Mouse (Mus musculus): ENCODE results near the gene Etv6. TPM values are rescaled to one million over a fixed set of nuclear protein-coding genes. Genes with fewer than 3 reads are reported as not detected.
A peak's percentile ranks its signal among the peaks of the same experiment; 100 is the strongest.

Gene Etv6
- total and polyA plus RNA-seq, 2 experiments from 2014 or later, result 3.0 to 7.1 TPM

DNA sequence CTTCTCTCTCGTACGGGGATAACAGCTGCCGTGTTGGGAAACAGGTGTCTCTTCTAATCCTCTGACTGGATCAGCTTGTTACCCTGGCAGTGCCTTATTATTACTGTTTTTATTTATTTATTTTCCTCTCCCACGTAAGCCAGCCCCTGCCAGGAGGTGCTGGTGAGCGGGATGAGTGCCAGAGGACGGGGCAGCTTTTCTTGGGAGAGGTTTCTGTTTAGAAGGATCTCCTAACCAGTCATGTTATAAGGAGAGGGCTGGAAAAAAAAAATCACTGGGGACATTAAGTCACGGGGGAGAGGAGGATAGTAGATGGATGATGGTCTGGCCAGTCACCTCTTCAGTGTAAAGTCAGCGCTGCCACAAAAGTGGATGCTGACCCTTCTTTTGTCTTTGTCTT lies 15.0 kb downstream of the Etv6 start:
- H3K9ac ChIP-seq, result no peak overlapping the region
- H3K4me2 ChIP-seq (ENCODE audit: low read depth), result no peak overlapping the region
- no peaks in the 10 kb centered on the region for H3K27me3 ChIP-seq (ENCODE audit: insufficient read depth, low read length)
- no peak overlapping the region for H3K27ac ChIP-seq (ENCODE audit: low read depth, low read length)
- no peaks in the 10 kb centered on the region for H3K9me3 ChIP-seq (ENCODE audit: low read length)
- H3K4me3 ChIP-seq (ENCODE audit: low read depth, low read length), result no peak overlapping the region
- no peak for DNase-seq
- TF ChIP-seq CTCF (IDR thresholded peaks at IDR 0.05; ENCODE audit: low read depth), result no peak
- H3K4me1 ChIP-seq (ENCODE audit: insufficient read depth), result no peaks in the 10 kb centered on the region
- no peaks in the 10 kb centered on the region for H3K36me3 ChIP-seq (ENCODE audit: insufficient read depth)
- WGBS, result 70% methylated on average over 8 of the region's 8 CpGs
- 0 out of 2 replicates have a peak, but pooled peaks have one; percentile 23 for ATAC-seq

DNA sequence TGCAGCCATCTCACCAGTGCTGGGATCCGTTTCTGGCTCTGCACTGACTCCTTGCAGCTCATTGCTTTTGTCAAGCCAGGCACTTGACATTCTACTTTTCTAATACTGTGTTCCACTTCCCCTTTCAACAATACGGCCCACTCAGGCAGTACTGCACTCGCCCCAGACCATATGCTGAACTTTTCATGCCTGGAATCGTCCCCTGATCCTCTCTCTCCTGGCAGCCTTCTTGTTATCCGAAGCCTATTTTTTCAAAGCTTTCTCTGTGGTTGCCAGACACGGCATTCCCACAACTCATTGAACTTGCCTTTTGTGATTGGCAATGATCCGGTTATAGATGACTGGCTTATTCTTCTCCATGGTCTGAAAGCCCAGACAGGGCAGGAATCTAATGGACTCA lies 16.4 kb downstream of the Etv6 start:
- no peaks in the 10 kb centered on the region for H3K27me3 ChIP-seq (ENCODE audit: insufficient read depth, low read length)
- H3K9ac ChIP-seq, result no peak overlapping the region
- ATAC-seq (peak; percentile 53), DNase-seq (no peak)
- no peaks in the 10 kb centered on the region for H3K36me3 ChIP-seq (ENCODE audit: insufficient read depth)
- no peaks in the 10 kb centered on the region for H3K9me3 ChIP-seq (ENCODE audit: low read length)
- H3K4me2 ChIP-seq (ENCODE audit: low read depth), result no peak overlapping the region
- TF ChIP-seq CTCF (IDR thresholded peaks at IDR 0.05; ENCODE audit: low read depth), result no peak
- no peak overlapping the region for H3K4me3 ChIP-seq (ENCODE audit: low read depth, low read length)
- no peaks in the 10 kb centered on the region for H3K4me1 ChIP-seq (ENCODE audit: insufficient read depth)
- no peak overlapping the region for H3K27ac ChIP-seq (ENCODE audit: low read depth, low read length)
- WGBS, result 42% methylated on average over 7 of the region's 7 CpGs

DNA sequence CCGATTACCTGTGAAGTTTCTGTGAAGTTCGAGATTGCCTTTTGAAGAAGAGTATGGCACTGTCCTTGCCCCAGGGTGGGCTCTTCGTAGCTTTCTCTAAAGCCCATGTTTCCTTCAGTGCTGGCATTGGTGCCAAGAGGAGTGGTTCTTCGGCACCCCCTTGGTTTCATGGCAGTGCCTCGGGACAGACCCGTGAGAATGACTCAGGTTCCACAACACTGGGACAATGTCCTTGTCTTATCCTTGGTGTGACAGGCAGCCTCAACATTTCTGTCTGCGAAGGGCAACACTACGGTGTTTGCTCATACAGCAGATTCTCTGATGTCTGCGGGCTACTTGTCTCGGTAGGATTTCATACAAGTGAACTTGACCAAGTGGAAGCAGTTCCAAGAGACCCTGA lies 17.6 kb downstream of the Etv6 start:
- H3K4me2 ChIP-seq (ENCODE audit: low read depth), result no peak overlapping the region
- no peaks in the 10 kb centered on the region for H3K4me1 ChIP-seq (ENCODE audit: insufficient read depth)
- H3K27me3 ChIP-seq (ENCODE audit: insufficient read depth, low read length), result no peaks in the 10 kb centered on the region
- no peak for ATAC-seq
- no peak for TF ChIP-seq CTCF (IDR thresholded peaks at IDR 0.05; ENCODE audit: low read depth)
- no peaks in the 10 kb centered on the region for H3K36me3 ChIP-seq (ENCODE audit: insufficient read depth)
- no peak overlapping the region for H3K27ac ChIP-seq (ENCODE audit: low read depth, low read length)
- no peak overlapping the region for H3K4me3 ChIP-seq (ENCODE audit: low read depth, low read length)
- H3K9ac ChIP-seq, result no peak overlapping the region
- 91% methylated on average over 10 of the region's 10 CpGs for WGBS
- no peak for DNase-seq
- no peaks in the 10 kb centered on the region for H3K9me3 ChIP-seq (ENCODE audit: low read length)

DNA sequence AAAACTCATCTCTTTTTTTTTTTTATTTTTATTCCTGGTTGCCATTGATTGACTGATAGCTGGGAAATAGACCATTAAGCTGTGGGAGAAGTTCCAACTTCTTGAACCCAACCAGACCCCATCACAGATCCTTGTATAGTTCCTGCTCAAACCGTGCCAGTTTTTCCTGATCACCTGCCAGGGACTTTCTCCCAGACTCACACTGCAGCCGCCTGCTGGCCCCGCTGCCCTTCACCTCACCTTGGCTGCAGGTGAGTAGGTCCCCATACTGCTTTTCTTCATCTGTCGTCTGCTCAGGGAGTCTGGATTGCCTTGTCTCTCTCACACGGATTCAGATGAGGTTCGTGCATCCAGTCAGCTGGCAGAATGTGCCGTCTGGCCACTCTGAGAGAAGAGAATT lies 18.1 kb downstream of the Etv6 start:
- no peaks in the 10 kb centered on the region for H3K9me3 ChIP-seq (ENCODE audit: low read length)
- no peaks in the 10 kb centered on the region for H3K36me3 ChIP-seq (ENCODE audit: insufficient read depth)
- DNase-seq (no peak), ATAC-seq (no peak)
- 78% methylated on average over 7 of the region's 7 CpGs for WGBS
- H3K9ac ChIP-seq, result no peak overlapping the region
- no peaks in the 10 kb centered on the region for H3K27me3 ChIP-seq (ENCODE audit: insufficient read depth, low read length)
- TF ChIP-seq CTCF (IDR thresholded peaks at IDR 0.05; ENCODE audit: low read depth), result no peak
- H3K4me3 ChIP-seq (ENCODE audit: low read depth, low read length), result no peak overlapping the region
- H3K27ac ChIP-seq (ENCODE audit: low read depth, low read length), result no peak overlapping the region
- H3K4me2 ChIP-seq (ENCODE audit: low read depth), result no peak overlapping the region
- H3K4me1 ChIP-seq (ENCODE audit: insufficient read depth), result no peaks in the 10 kb centered on the region

DNA sequence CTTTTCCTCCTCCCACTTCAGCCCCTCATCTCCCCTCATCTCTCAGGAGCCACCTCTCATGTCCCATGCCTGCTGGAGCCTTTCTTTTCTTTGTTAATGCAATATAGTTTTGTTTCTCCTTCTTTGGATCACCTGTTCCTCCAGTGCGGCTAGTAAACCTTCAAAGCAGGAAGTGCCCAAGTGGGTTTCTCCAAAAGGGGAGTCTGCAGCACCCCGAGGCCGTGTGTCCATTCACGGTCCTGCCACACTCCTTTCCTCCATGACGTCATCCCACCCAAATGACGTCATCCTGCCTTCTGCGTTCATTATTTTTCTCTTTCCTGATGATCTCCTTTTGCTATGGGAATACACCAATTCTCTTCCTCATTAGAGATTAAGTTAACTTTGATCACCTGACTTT lies 20.1 kb downstream of the Etv6 start:
- WGBS, result 64% methylated on average over 7 of the region's 7 CpGs
- TF ChIP-seq CTCF (IDR thresholded peaks at IDR 0.05; ENCODE audit: low read depth), result no peak
- no peak for DNase-seq
- peaks cover 4% of the 10 kb centered on the region; the same call in 1 of the 2 replicates for H3K4me1 ChIP-seq (ENCODE audit: insufficient read depth)
- H3K36me3 ChIP-seq (ENCODE audit: insufficient read depth), result no peaks in the 10 kb centered on the region
- no peaks in the 10 kb centered on the region for H3K9me3 ChIP-seq (ENCODE audit: low read length)
- H3K4me3 ChIP-seq (ENCODE audit: low read depth, low read length), result no peak overlapping the region
- no peak overlapping the region for H3K27ac ChIP-seq (ENCODE audit: low read depth, low read length)
- H3K27me3 ChIP-seq (ENCODE audit: insufficient read depth, low read length), result no peaks in the 10 kb centered on the region
- no peak overlapping the region for H3K9ac ChIP-seq
- no peak for ATAC-seq
- no peak overlapping the region for H3K4me2 ChIP-seq (ENCODE audit: low read depth)

DNA sequence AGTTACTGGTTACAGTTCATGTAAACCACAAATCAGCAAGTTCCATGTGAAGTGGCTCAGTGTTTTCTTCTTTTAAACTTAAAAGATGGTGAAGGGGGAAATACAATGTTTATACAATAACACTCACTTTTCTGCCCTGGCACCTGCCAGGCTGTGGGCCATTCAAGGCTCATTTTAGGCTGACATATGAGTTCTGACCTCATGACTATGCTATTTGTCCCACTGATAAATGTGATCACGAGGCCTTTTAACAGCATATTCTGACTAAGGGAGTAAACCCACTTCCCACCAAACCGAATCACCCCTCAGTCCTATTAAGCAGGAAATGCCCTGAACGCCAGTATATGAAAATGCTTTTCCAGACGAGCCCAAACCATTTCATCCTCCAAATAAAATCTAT lies 23.0 kb downstream of the Etv6 start:
- ATAC-seq (no peak), DNase-seq (no peak)
- Histone ChIP-seq H3K4me2 (ENCODE audit: low read depth) (no peak overlapping the region), H3K4me1 (ENCODE audit: insufficient read depth) (peaks cover 4% of the 10 kb centered on the region; the same call in 1 of the 2 replicates), H3K9ac (no peak overlapping the region), H3K27me3 (ENCODE audit: insufficient read depth, low read length) (no peaks in the 10 kb centered on the region), H3K36me3 (ENCODE audit: insufficient read depth) (no peaks in the 10 kb centered on the region), H3K27ac (ENCODE audit: low read depth, low read length) (no peak overlapping the region), H3K9me3 (ENCODE audit: low read length) (no peaks in the 10 kb centered on the region), H3K4me3 (ENCODE audit: low read depth, low read length) (no peak overlapping the region)
- 26% methylated on average over 4 of the region's 4 CpGs for WGBS
- no peak for TF ChIP-seq CTCF (IDR thresholded peaks at IDR 0.05; ENCODE audit: low read depth)

DNA sequence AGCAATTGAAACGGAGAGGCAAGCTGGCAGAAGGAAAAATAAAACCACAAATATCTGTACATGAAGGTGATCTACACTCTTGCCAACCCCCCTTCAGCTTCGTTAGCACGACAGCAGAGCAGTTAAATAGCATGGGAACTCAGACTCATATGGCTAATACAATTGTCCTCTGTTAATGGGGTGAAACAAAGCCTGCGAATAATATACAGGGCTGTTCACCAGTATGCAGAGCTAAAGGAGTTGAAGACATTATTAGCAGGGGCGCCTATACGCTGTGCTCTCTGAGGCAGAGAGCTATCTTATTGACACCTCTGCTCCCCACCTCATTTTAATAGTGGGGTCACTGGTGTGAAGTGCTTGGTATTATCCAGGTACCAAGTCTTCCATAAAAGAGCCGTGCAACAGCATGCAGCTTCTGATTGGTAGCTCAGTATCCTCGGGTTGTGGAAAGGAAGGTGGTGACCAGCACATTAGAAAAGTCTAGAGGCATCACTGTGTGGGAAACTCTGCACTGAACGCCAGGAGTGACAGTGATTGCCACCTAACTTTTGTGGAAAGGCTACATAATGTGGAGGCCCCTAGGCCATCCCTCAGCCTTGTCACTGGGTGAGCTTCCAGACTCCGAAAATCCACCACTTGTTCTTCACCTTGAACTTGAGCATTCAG lies 23.5 kb downstream of the Etv6 start:
- H3K27ac ChIP-seq (ENCODE audit: low read depth, low read length), result no peak overlapping the region
- no peaks in the 10 kb centered on the region for H3K36me3 ChIP-seq (ENCODE audit: insufficient read depth)
- WGBS, result 31% methylated on average over 10 of the region's 10 CpGs
- no peaks in the 10 kb centered on the region for H3K9me3 ChIP-seq (ENCODE audit: low read length)
- no peak overlapping the region for H3K4me3 ChIP-seq (ENCODE audit: low read depth, low read length)
- H3K4me2 ChIP-seq (ENCODE audit: low read depth), result no peak overlapping the region
- no peaks in the 10 kb centered on the region for H3K27me3 ChIP-seq (ENCODE audit: insufficient read depth, low read length)
- DNase-seq, result no peak
- ATAC-seq, result peak; percentile 21
- TF ChIP-seq CTCF (IDR thresholded peaks at IDR 0.05; ENCODE audit: low read depth), result no peak
- no peak overlapping the region for H3K9ac ChIP-seq
- H3K4me1 ChIP-seq (ENCODE audit: insufficient read depth), result peaks cover 4% of the 10 kb centered on the region; the same call in 1 of the 2 replicates

All from forebrain, postnatal 0 days (tissue).